Mouse (Mus musculus): ENCODE data around the gene Sprr2h.

DNA sequence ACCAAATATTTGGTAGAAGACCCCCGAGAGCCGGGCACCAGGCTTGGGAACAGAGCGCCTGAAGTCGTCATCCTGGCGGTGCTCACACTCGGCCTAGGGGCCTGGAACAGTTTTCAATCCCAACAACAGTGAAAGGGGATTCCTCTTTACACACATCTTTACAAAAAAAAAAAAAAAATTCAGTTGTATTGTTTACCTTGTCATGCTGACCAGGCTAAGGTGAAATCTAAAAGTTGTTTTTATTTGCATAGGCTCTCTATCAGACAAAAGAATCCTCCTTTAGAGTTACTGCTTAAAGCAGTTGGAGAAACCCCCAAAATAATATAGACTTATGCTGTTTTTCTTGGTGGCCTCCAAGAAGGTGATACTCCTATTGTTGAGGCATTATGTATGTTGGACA is 43.8 kb downstream of the Sprr2h start, which contains the start of gene Gm9774:
- no peak for TF ChIP-seq CTCF (IDR thresholded peaks at IDR 0.05; ENCODE audit: low read depth, low read length)
- no peak for TF ChIP-seq POLR2A (IDR thresholded peaks at IDR 0.05; ENCODE audit: borderline replicate concordance, low read depth, low read length)

Data from bone marrow macrophage, adult 2 months (primary cell).